Mouse (Mus musculus) urinary bladder, postnatal 10 days (tissue): ENCODE results near the gene Olfr157.

Source experiments
- DNase-seq: peaks from one replicate; pipeline ENCODE4 v3.0.0; 2022; ENCODE audit warnings: low spot score

Gene Olfr157

DNA sequence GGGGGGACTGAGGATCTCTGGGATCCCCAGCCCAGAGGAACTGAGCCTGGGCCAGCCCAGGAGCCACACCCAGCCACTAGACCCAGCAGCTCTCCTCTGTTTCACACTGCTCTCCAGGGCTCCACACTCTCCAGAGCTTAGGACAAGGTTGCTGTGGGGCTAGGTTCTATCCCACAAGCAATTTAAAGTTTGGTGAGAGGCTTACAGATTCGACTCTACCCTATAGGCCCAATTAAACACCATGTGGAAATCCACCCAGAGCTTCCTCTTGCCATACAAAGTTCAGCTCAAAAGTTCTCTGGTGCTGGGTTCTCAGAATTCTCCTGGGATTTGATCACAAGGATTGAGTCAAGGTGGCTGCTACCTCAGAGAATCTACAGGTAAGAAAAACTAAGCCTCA lies at the start of gene Olfr157:
Olfr157 (minus strand) TSS at position 101 of the 400 bp plus-strand sequence.
- DNase-seq = no peak

DNA sequence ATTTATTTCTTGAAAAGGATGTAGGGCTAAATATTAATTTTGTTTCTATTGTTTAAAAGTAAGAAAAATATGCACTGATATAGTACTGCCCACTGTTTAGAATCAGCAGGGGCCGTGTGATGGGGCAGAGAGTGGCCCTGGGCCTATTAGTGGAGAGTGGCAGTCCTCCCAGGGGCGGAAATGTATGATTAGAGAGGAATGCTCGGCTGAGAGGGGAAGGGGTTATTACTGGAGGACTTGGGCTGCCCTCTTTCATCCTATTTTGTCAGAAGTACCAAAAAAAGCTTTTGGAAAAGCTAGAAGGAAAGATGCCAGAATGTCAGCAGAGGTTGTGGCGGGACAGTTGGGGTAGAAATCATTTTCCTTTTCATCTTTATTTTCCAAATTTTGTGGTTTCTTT lies 44.2 kb upstream of the Olfr157 start:
- no peak for DNase-seq

GRCm38 (mm10) chr4:43879566-43879965 lies 39.6 kb upstream of the Olfr157 start:
- DNase-seq = no peak

DNA sequence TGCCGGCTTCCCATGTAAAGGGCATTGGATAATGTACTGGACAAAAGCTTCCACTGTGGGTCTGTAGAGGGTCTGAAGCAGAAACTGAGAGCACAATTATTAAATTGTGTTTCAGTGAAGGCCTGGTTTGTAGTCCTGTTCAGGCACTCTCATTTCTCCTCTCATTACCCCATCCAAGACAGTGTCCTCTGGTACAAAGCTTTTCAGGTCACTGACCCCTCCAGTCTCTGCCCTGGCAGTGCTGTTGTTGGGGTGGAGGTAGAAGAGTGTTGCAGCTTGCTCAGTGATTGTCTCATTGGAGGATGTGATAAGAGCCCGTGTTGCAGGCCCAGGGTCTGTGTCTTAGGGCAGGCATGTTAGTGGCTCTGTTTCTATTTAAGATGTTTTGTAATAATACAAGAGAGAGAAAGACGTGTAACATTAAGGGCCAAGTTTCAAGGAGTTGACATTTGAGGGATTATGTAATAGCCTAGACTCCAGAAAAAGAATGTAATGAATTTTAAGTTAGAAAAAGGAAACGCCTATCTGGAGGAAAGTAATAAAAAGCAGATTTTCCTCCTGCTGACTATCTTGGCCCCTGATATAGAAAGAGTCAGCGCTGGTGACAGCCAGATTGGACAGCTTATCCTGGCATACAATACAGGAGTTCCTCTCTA lies 38.2 kb upstream of the Olfr157 start:
- no peak for DNase-seq

DNA sequence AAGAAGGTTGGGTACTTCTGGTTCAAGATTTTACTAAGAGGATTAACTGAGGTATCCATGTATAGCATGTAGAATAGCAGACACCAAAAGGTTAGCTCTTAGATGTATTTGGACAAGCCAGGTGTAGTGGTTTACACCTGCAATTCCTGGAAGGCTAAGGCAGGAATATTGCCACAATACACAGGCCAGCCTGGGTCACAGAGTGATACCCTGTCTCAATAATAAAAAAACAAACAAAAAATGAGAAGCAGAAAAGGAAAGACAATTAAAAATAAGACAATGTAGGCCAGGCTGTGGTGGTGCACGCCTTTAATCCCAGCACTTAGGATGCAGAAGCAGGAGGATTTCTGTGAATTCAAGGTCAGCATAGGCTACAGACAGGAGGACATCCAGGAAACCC lies 37.2 kb upstream of the Olfr157 start:
- no peak for DNase-seq

GRCm38 (mm10) chr4:43875919-43876411 lies 36.0 kb upstream of the Olfr157 start:
- no peak for DNase-seq

- DNase-seq = peak; percentile 54
Measured at GRCm38 (mm10) chr4:43875160-43875918, 35.3 kb upstream of the Olfr157 start, which contains the start of gene Reck. Gene Reck, plus strand, starts transcription at chr4:43875530.

DNA sequence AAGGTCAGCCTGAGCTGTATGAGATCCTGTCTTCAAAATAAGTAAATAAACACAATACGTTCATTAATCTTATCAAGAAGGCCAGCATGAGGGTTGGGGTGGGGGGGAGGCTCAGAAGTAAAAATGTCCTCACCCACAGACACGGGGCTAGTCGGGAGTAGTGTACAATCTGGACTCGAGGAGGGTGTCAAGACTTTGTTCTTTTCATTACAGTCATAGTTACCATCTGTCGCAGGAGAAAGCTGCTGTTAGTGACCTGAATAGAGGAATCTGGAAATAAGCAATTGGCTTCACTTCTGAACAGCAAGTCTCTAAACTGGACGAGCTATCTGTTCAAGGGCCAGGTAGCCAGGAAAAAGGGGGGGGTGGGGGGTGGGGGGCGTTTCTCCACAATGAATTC lies 34.5 kb upstream of the Olfr157 start:
- no peak for DNase-seq

DNA sequence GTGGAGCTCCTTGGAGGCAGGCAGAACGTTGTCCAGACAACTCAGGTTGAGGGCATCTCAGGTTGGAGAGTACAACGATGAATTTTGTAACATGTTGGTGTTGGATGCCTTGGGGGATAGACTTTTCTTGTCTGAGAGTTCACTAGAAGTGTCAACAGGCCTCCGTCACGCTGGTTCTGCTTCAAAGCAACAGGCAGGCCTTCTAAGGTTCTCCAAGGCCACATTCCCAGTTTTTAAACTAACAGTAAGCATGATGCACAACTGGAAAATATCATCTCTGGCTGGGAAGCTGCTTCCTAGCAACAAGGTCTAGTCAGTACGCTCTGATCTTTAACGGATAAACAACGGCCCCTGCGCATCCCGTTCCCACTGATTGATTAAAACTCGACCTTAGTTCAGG lies 29.8 kb upstream of the Olfr157 start:
- no peak for DNase-seq

- DNase-seq = no peak
Measured at GRCm38 (mm10) chr4:43863298-43863697, 23.3 kb upstream of the Olfr157 start.

DNA sequence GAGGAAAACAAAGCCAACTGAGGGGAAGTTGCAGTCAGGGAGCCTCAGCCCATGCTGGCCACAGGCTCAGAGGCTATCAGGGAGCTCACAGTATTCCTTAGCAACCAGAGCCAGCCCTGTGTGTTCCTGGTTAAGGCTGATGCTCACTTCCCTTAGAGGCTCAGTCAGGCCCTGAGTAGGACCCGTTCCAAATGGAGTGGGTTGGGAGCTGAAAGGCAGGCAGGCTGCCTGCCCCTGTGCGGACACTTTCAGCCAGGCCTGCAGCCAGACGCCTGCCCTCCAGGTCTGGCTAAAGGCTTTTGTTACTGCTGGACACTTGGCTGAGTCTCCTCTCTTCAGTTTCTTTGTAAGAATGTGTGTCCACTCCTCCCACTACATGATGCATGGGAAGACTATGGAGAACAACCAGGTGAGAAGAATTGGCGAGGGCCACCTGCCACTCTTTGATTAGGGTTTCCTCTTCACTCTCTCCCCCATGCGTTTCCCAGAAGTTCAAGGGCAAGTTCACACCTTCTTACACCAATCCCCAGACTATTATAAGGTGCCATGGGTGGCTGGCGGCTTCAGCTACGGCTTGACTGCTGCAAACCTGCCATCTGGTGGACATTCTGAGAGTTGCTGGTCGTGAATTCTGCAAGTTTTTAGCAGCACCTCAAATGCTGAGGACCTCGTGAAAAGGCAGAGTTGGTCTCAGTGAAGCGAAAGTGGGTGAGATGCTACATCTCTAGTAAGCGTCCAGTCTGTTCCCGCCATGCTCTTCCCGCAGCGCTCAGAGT lies 20.9 kb upstream of the Olfr157 start:
- peak; percentile 18 for DNase-seq

- no peak for DNase-seq
Measured at GRCm38 (mm10) chr4:43859886-43860285, 19.9 kb upstream of the Olfr157 start.

- DNase-seq = no peak
Measured at GRCm38 (mm10) chr4:43854101-43854500, 14.1 kb upstream of the Olfr157 start.

GRCm38 (mm10) chr4:43851265-43851664 lies 11.3 kb upstream of the Olfr157 start, which contains the start of gene Olfr155:
Gene Olfr155, plus strand, starts transcription at chr4:43851565.
- no peak for DNase-seq

- no peak for DNase-seq
Measured at GRCm38 (mm10) chr4:43838326-43838725, 1.7 kb downstream of the Olfr157 start.

GRCm38 (mm10) chr4:43834749-43835148 lies 5.3 kb downstream of the Olfr157 start:
- no peak for DNase-seq

DNA sequence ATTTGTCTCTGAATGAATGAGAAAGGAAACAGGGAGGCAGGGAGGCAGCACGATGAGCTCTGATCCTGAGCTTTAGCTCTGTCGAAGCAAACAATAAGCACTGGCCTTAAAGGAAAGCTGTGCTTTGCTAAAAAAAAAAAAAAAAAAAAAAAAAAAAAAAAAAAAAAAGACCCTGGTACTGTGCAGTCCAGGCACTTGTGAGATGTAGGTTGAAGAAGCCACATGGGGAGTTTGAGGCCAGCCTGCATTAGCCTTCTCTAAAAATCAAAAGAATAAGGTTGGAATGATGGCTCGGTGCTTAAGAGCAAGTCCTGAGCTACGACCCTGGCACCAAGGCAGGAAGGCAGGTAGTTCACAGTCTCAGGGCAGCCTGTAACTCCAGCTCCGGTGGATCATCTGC lies 6.2 kb downstream of the Olfr157 start:
- DNase-seq = no peak

- no peak for DNase-seq
Measured at GRCm38 (mm10) chr4:43832031-43832430, 8.0 kb downstream of the Olfr157 start.

- DNase-seq = no peak
Measured at GRCm38 (mm10) chr4:43828806-43829205, 11.2 kb downstream of the Olfr157 start.

DNA sequence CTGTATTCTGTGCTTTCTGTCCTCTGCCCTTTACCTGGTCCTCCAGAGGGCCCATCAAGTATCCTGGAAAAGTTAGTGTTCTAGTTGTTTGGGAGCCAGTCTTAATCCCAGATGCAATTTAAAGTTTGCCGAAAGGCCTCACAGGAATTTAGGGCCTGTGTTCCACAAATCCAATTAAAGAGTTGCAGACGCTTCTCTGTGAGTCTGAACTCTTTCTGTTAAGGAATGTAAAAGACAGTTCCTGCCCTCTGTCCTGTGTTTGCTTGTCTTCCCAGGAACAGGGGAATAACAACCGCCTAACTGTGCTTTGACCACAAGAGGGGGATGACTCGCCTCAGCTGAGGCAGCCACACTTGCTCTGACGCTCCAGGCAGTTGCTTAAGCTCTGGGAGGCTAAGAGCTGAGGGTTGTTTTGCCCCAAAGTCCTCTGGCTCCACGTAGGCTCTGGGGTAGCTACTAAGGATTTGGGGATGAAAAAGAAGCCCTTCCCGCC lies 16.1 kb downstream of the Olfr157 start, which contains the start of gene Olfr156:
Olfr156 (minus strand) TSS at position 51 of the 493 bp plus-strand sequence.
- DNase-seq = no peak

DNA sequence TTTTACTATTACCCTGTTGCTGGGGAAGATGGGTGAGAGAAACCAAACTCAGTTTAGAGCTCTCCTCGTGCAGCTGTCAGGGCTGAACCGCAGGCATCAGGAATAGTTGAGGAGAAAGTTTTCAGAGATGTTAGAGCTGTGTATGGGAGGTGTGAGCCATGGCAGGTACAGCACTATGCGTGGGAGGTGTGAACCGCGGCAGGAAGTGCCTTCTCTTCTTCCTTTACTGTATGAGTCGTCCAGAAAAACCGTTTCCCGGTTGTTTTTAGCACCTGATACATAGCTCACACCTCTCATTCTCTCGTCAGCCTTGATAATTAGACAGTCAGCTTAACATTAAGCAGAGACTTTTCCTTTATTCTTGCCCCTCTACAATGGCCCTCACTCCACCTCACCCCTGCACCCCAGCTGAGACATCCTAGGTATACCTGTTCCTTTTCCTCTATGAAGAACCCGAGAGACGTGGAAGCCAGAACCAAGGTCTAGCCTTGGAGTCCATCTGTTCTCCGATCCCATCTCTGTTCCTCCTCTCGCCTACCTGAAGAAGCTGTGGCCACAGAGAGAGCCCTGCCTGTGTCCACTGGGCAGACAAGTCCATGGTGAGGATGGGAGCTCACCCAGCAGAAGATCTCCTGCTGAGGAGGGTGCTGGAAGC lies 17.0 kb downstream of the Olfr157 start:
- no peak for DNase-seq

- no peak for DNase-seq
Measured at GRCm38 (mm10) chr4:43798936-43799335, 41.1 kb downstream of the Olfr157 start.
